ENCODE assay signal across 18 mouse cellular contexts in genomic region chr10:118506154-118506553, GRCm38 (mm10).
DNase-seq lines count a peak whose midpoint lies in the region; ATAC-seq lines count a peak whose summit lies in the region.
"Had no signal": no experiment of that assay in that cellular context is flagged by ENCODE, and none has a peak within 500 bp of the region (broad histone marks: within the 10 kb centered on the region; RNA-seq: fewer than 3 reads in every experiment).

No protein-coding gene starts in this region.

- 0 out of 2 replicates have a peak overlapping the region, but pooled peaks have one; percentile 51 for H3K27ac ChIP-seq in forebrain, embryonic 10.5 days
- H3K27ac ChIP-seq in forebrain, embryonic 13.5 days = no peak overlapping the region
- no peak overlapping the region for H3K27ac ChIP-seq in neural tube, embryonic 12.5 days
- H3K27ac ChIP-seq in neural tube, embryonic 15.5 days (replicated peaks) = no peak overlapping the region
- no peak overlapping the region for H3K27ac ChIP-seq in hindbrain, embryonic 12.5 days
- no peak overlapping the region for H3K27ac ChIP-seq in neural tube, embryonic 14.5 days (ENCODE audit: low read depth, low read length)
- H3K27ac ChIP-seq: intestine, embryonic 15.5 days; kidney, embryonic 15.5 days; liver, embryonic 15.5 days; neural tube, embryonic 13.5 days had no signal

- H3K4me1 ChIP-seq in forebrain, embryonic 10.5 days = peaks cover 8% of the 10 kb centered on the region
- H3K4me1 ChIP-seq in forebrain, embryonic 13.5 days = peaks cover 2% of the 10 kb centered on the region; the same call in 1 of the 2 replicates
- H3K4me1 ChIP-seq in neural tube, embryonic 12.5 days = peaks cover 5% of the 10 kb centered on the region; the same call in 1 of the 2 replicates
- H3K4me1 ChIP-seq in neural tube, embryonic 15.5 days = no peaks in the 10 kb centered on the region
- H3K4me1 ChIP-seq in hindbrain, embryonic 12.5 days = peaks cover 8% of the 10 kb centered on the region
- H3K4me1 ChIP-seq in neural tube, embryonic 14.5 days (ENCODE audit: control insufficient read depth, insufficient read depth, low read length) = no peaks in the 10 kb centered on the region
- H3K4me1 ChIP-seq: intestine, embryonic 15.5 days; kidney, embryonic 15.5 days; liver, embryonic 15.5 days had no signal

- no peak for ATAC-seq in forebrain, embryonic 13.5 days
- peak; percentile 56; the same call in 1 of the 2 replicates for ATAC-seq in neural tube, embryonic 12.5 days (ENCODE audit: low FRiP score, low read depth)
- ATAC-seq in neural tube, embryonic 15.5 days (ENCODE audit: low FRiP score) = no peak
- peak; percentile 80 for ATAC-seq in hindbrain, embryonic 12.5 days (ENCODE audit: low FRiP score)
- 0 out of 2 replicates have a peak, but pooled peaks have one; percentile 38 for ATAC-seq in neural tube, embryonic 14.5 days (ENCODE audit: low read depth)
- ATAC-seq: intestine, embryonic 15.5 days; Patski had no signal

- WGBS in forebrain, embryonic 10.5 days = 61% methylated on average over 4 of the region's 4 CpGs
- 46% methylated on average over 4 of the region's 4 CpGs for WGBS in forebrain, embryonic 13.5 days
- 37% methylated on average over 4 of the region's 4 CpGs for WGBS in neural tube, embryonic 12.5 days
- WGBS in neural tube, embryonic 15.5 days = 22% methylated on average over 4 of the region's 4 CpGs
- 32% methylated on average over 4 of the region's 4 CpGs for WGBS in hindbrain, embryonic 12.5 days
- 23% methylated on average over 4 of the region's 4 CpGs for WGBS in neural tube, embryonic 14.5 days

- DNase-seq in forebrain, embryonic 10.5 days (ENCODE audit: extremely low spot score, low spot score) = no peak
- no peak for DNase-seq in ovary, postnatal 10 days (ENCODE audit: low spot score)
- no peak for DNase-seq in thymus, postnatal 14 days
- DNase-seq: adrenal gland, postnatal 36 days; cerebellum, adult 9-10 months; gastrocnemius, postnatal 14 days; lung, postnatal 14 days had no signal

- no peaks in the 10 kb centered on the region for H3K9me3 ChIP-seq in forebrain, embryonic 10.5 days
- no peaks in the 10 kb centered on the region for H3K9me3 ChIP-seq in forebrain, embryonic 13.5 days (replicated peaks)
- no peaks in the 10 kb centered on the region for H3K9me3 ChIP-seq in neural tube, embryonic 12.5 days
- no peaks in the 10 kb centered on the region for H3K9me3 ChIP-seq in neural tube, embryonic 15.5 days (replicated peaks)
- H3K9me3 ChIP-seq in hindbrain, embryonic 12.5 days (replicated peaks) = no peaks in the 10 kb centered on the region
- H3K9me3 ChIP-seq in neural tube, embryonic 14.5 days (ENCODE audit: control insufficient read depth, low read length) = no peaks in the 10 kb centered on the region
- H3K9me3 ChIP-seq: intestine, embryonic 15.5 days; kidney, embryonic 15.5 days; liver, embryonic 15.5 days; neural tube, embryonic 13.5 days had no signal

- H3K4me3 ChIP-seq in forebrain, embryonic 10.5 days = no peak overlapping the region
- H3K4me3 ChIP-seq in forebrain, embryonic 13.5 days = no peak overlapping the region
- no peak overlapping the region for H3K4me3 ChIP-seq in neural tube, embryonic 12.5 days
- H3K4me3 ChIP-seq in neural tube, embryonic 15.5 days (replicated peaks) = no peak overlapping the region
- H3K4me3 ChIP-seq in hindbrain, embryonic 12.5 days = no peak overlapping the region
- H3K4me3 ChIP-seq in neural tube, embryonic 14.5 days (ENCODE audit: low read depth, low read length) = no peak overlapping the region
- H3K4me3 ChIP-seq: erythroblast, embryonic 14.5 days; intestine, embryonic 15.5 days; kidney, embryonic 15.5 days; liver, embryonic 15.5 days; neural tube, embryonic 13.5 days had no signal

- H3K27me3 ChIP-seq in forebrain, embryonic 10.5 days (ENCODE audit: poor library complexity, severe bottlenecking) = no peaks in the 10 kb centered on the region
- no peaks in the 10 kb centered on the region for H3K27me3 ChIP-seq in forebrain, embryonic 13.5 days
- no peaks in the 10 kb centered on the region for H3K27me3 ChIP-seq in neural tube, embryonic 12.5 days (replicated peaks)
- no peaks in the 10 kb centered on the region for H3K27me3 ChIP-seq in neural tube, embryonic 15.5 days (replicated peaks)
- no peaks in the 10 kb centered on the region for H3K27me3 ChIP-seq in hindbrain, embryonic 12.5 days
- H3K27me3 ChIP-seq in neural tube, embryonic 14.5 days (ENCODE audit: control insufficient read depth, insufficient read depth, low read length) = no peaks in the 10 kb centered on the region
- H3K27me3 ChIP-seq: intestine, embryonic 15.5 days; kidney, embryonic 15.5 days; liver, embryonic 15.5 days; neural tube, embryonic 13.5 days; Patski had no signal

- H3K9ac ChIP-seq in forebrain, embryonic 13.5 days = no peak overlapping the region
- no peak overlapping the region for H3K9ac ChIP-seq in neural tube, embryonic 12.5 days
- H3K9ac ChIP-seq in neural tube, embryonic 15.5 days (replicated peaks) = no peak overlapping the region
- no peak overlapping the region for H3K9ac ChIP-seq in hindbrain, embryonic 12.5 days
- no peak overlapping the region for H3K9ac ChIP-seq in neural tube, embryonic 14.5 days (replicated peaks; ENCODE audit: low read depth, low read length)
- H3K9ac ChIP-seq: intestine, embryonic 15.5 days; kidney, embryonic 15.5 days; liver, embryonic 15.5 days; neural tube, embryonic 13.5 days had no signal

- no peak overlapping the region for H3K4me2 ChIP-seq in forebrain, embryonic 13.5 days
- no peak overlapping the region for H3K4me2 ChIP-seq in neural tube, embryonic 12.5 days (replicated peaks)
- no peak overlapping the region for H3K4me2 ChIP-seq in neural tube, embryonic 15.5 days
- H3K4me2 ChIP-seq in hindbrain, embryonic 12.5 days (replicated peaks) = no peak overlapping the region
- no peak overlapping the region for H3K4me2 ChIP-seq in neural tube, embryonic 14.5 days (ENCODE audit: low read depth, low read length)
- H3K4me2 ChIP-seq: intestine, embryonic 15.5 days; kidney, embryonic 15.5 days; liver, embryonic 15.5 days; neural tube, embryonic 13.5 days had no signal

- H3K36me3 ChIP-seq in forebrain, embryonic 10.5 days (replicated peaks) = no peaks in the 10 kb centered on the region
- H3K36me3 ChIP-seq in forebrain, embryonic 13.5 days (ENCODE audit: poor library complexity, severe bottlenecking) = no peaks in the 10 kb centered on the region
- H3K36me3 ChIP-seq in neural tube, embryonic 12.5 days = no peaks in the 10 kb centered on the region
- H3K36me3 ChIP-seq in neural tube, embryonic 15.5 days = no peaks in the 10 kb centered on the region
- H3K36me3 ChIP-seq in hindbrain, embryonic 12.5 days = no peaks in the 10 kb centered on the region
- no peaks in the 10 kb centered on the region for H3K36me3 ChIP-seq in neural tube, embryonic 14.5 days (ENCODE audit: control insufficient read depth, insufficient read depth, low read length)
- H3K36me3 ChIP-seq: intestine, embryonic 15.5 days; kidney, embryonic 15.5 days; liver, embryonic 15.5 days; neural tube, embryonic 13.5 days had no signal

Comparison
In these comparisons a context has a peak if more than half of its experiments do, and no peak if none do; other contexts are left out.
1. ATAC-seq: peak in neural tube, embryonic 12.5 days (single experiment), hindbrain, embryonic 12.5 days (single experiment) and neural tube, embryonic 14.5 days (single experiment); none in forebrain, embryonic 13.5 days (single experiment) and neural tube, embryonic 15.5 days (single experiment).